Mouse (Mus musculus) stomach, embryonic 16.5 days (tissue): ENCODE results near the gene Cpne2. TPM values are rescaled to one million over a fixed set of nuclear protein-coding genes. Genes with fewer than 3 reads are reported as not detected.

Experiments
- ATAC-seq: fragments of 200-750 bp; cut with Nextera tagmentation; 2 replicates; pipeline ENCODE4 v1.8.0; 2017; ENCODE audit warnings: moderate number of reproducible peaks, moderate TSS enrichment; ENCODE audit not compliant: insufficient read depth, low FRiP score
- H3K27ac ChIP-seq: fragments of 300-500 bp; sonication (generic); 2 replicates; pipeline ENCODE4 v1.5.1; 2014; ENCODE audit warnings: low read length
- H3K27me3 ChIP-seq: fragments of 300-500 bp; sonication (generic); 2 replicates; pipeline ENCODE4 v1.6.1; 2014; ENCODE audit warnings: low read length, control low read depth, mixed read lengths; ENCODE audit not compliant: control insufficient read depth, insufficient read depth
- H3K36me3 ChIP-seq: fragments of 300-500 bp; sonication (generic); 2 replicates; pipeline ENCODE4 v1.6.1; 2014; ENCODE audit warnings: low read length; ENCODE audit not compliant: control insufficient read depth, insufficient read depth
- H3K4me1 ChIP-seq: fragments of 300-500 bp; sonication (generic); 2 replicates; pipeline ENCODE4 v1.6.1; 2014; ENCODE audit warnings: low read length, control low read depth, mixed read lengths; ENCODE audit not compliant: control insufficient read depth, insufficient read depth
- H3K4me2 ChIP-seq: fragments of 300-500 bp; sonication (generic); 2 replicates; pipeline ENCODE4 v1.6.1; 2014; ENCODE audit warnings: low read depth, low read length, mixed read lengths
- H3K4me3 ChIP-seq: fragments of 300-500 bp; sonication (generic); replicated peaks from 2 replicates; pipeline ENCODE4 v1.5.1; 2014; ENCODE audit warnings: mild to moderate bottlenecking, low read length
- H3K9ac ChIP-seq: fragments of 300-500 bp; sonication (generic); 2 replicates; pipeline ENCODE4 v1.6.1; 2014; ENCODE audit warnings: low read length
- H3K9me3 ChIP-seq: fragments of 300-500 bp; sonication (generic); replicated peaks from 2 replicates; pipeline ENCODE4 v1.6.1; 2016; ENCODE audit warnings: low read length, control low read depth; ENCODE audit not compliant: control insufficient read depth
- WGBS: fragments of 180-500 bp; shearing (Covaris S2); extraction: QIAGEN DNeasy Blood & Tissue Kit; methylation state at CpG from one replicate; pipeline ENCODE4 v1.1.7; 2014; 5-methylcytosine and 5-hydroxymethylcytosine counted together
- polyA plus RNA-seq: library from polyadenylated mRNA; unstranded; fragments of >200 nt; fragmentation: Nextera tagmentation; extraction: Ambion mirVana; gene quantifications from 2 replicates; pipeline ENCODE4 v1.2.1, GENCODE M21; 2015

Gene Cpne2
- polyA plus RNA-seq, 1 experiment from 2014 or later: 9.3 TPM

DNA sequence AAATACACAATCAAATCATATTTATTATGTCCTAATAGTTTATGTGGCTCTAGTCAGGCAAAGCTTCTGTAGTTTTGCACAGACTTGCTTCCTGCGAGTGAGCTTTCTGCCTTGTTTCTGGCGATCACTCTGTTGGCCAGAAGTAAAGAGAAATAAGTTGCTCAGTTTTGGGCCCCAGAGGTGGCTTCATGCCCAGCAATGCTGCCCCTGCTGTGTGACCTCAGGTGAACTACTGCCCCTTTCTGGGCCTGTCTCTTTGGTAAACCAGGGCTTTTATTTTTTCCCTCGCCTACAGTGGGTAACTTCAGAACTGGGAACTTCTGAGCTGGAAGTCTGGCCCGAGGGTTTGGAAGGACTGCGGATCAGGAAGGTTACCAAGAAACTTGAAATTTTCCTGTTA lies 16.3 kb downstream of the Cpne2 start:
- Histone ChIP-seq H3K9ac (no peak overlapping the region), H3K4me3 (no peak overlapping the region), H3K36me3 (no peaks in the 10 kb centered on the region), H3K27me3 (no peaks in the 10 kb centered on the region), H3K27ac (no peak overlapping the region), H3K4me2 (no peak overlapping the region), H3K4me1 (no peaks in the 10 kb centered on the region), H3K9me3 (no peaks in the 10 kb centered on the region)
- 70% methylated on average over 5 of the region's 5 CpGs for WGBS
- no peak for ATAC-seq

DNA sequence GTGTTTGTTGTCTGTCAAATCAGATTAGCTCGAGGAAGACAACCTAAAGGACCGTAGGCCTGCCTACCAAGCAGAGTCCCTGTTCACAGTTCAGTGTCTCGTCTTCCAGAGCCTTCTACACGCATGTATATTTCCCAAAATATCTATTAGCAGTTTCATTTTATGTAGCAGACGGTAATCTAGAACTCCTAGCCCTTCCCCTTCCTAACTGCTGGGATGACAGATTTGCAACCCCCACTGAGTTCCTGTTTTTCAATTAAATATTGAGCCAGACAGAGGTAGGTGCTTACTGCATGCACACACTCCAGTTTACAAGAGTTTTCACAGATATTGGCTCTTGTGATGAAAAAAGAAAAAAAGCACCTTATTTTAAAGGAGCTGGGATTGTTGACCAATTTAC lies 16.7 kb downstream of the Cpne2 start:
- no peak overlapping the region for H3K4me2 ChIP-seq
- 58% methylated on average over 5 of the region's 5 CpGs for WGBS
- H3K4me1 ChIP-seq: no peaks in the 10 kb centered on the region
- no peak overlapping the region for H3K9ac ChIP-seq
- no peaks in the 10 kb centered on the region for H3K9me3 ChIP-seq
- no peak for ATAC-seq
- 0 out of 2 replicates have a peak overlapping the region, but pooled peaks have one; percentile 26 for H3K27ac ChIP-seq
- H3K27me3 ChIP-seq: no peaks in the 10 kb centered on the region
- no peaks in the 10 kb centered on the region for H3K36me3 ChIP-seq
- H3K4me3 ChIP-seq: no peak overlapping the region

DNA sequence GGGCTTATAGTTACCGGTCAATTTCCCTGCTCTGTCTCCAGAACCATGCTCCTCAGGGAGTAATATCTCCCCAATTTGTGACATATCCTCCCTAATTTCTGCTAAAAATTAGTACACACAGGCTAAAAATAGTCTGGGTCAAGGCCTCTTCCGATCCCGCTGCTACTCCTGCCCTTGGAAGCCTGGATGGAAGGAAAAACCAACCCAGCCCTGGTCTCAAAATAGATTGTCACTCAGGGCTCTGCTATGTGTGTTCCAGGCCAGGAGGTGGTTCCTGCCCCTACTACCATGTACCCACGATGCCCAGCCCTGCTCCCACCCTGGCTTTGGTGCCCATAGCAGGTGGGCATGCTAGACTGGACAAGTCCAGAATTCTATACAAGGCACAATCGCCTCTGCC lies 17.2 kb downstream of the Cpne2 start:
- no peaks in the 10 kb centered on the region for H3K9me3 ChIP-seq
- H3K36me3 ChIP-seq: no peaks in the 10 kb centered on the region
- H3K9ac ChIP-seq: no peak overlapping the region; the same call in 1 of the 2 replicates
- H3K27ac ChIP-seq: no peak overlapping the region
- H3K27me3 ChIP-seq: no peaks in the 10 kb centered on the region
- no peak for ATAC-seq
- no peak overlapping the region for H3K4me2 ChIP-seq
- H3K4me1 ChIP-seq: no peaks in the 10 kb centered on the region
- no peak overlapping the region for H3K4me3 ChIP-seq
- WGBS: 83% methylated on average over 5 of the region's 5 CpGs

DNA sequence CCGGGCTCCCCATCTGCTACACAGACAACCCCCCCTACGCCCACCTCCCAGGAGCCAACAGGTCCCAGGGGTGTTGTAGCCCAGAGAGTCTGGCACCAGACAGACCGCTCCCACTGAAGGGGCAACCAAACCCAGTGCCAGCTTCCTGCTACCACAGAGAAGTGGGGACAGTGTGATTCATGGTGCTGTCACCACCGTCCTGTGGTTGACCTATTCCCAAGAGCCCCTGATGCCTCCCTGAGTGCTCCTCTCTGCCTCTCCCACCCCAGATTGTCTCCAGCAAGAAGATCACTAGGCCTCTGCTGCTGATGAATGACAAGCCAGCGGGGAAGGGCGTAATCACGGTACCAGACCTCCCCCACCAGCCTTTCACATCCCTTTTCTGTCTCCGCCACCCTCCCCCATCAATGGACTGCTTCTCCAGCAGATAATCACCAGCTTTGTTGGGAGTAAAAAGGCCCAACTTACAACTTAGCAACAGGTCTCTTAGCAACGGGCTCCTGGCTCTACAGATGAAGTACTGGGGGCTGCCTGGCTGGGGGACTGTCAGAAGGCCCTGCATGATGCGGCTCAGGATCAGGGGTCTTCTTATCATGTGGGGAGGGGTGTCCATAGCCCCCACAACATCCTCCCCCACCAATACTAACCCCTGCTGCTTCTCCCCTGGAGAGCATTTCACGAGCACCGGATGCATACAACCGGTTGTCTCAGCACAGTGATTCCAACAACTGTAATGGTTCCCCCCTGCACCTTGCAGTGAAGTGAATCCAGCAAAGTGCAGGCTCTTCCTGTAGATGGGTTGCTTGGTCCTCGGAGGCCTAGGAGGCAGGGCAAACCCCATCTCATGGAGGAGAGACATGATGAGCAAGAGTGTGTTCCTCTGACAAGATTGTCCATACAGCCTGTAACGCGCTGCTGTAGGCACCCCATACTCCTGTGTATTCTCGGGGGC lies 19.0 kb downstream of the Cpne2 start:
- WGBS: 59% methylated on average over 17 of the region's 17 CpGs
- Histone ChIP-seq H3K9me3 (no peaks in the 10 kb centered on the region), H3K4me2 (no peak overlapping the region), H3K4me1 (no peaks in the 10 kb centered on the region), H3K27me3 (no peaks in the 10 kb centered on the region), H3K9ac (no peak overlapping the region), H3K4me3 (no peak overlapping the region), H3K36me3 (no peaks in the 10 kb centered on the region), H3K27ac (no peak overlapping the region)
- ATAC-seq: peak; percentile 33; the same call in 1 of the 2 replicates

DNA sequence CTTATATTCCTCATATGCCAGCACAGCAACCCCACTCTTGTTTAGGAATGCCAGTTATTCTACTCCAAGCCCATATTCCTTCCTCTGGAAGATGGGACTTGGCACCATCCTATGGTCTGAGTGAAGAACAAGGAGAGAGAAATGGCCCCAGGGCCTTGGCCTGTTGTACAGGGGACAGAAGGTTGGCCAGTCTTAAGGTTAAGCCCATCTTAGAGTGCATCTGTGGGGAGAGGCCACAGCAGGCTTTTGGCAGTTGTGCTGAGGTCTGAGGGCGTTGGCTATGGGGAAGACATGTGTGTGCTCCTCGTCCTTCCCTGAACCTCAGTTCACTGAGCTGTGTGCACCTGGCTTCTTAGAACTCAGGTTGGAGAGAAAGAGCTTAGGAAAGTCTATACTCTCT lies 19.9 kb downstream of the Cpne2 start:
- Histone ChIP-seq H3K4me1 (no peaks in the 10 kb centered on the region), H3K9ac (no peak overlapping the region), H3K4me2 (no peak overlapping the region), H3K36me3 (no peaks in the 10 kb centered on the region), H3K9me3 (no peaks in the 10 kb centered on the region), H3K27ac (no peak overlapping the region), H3K4me3 (no peak overlapping the region), H3K27me3 (no peaks in the 10 kb centered on the region)
- WGBS: 82% methylated on average over 2 of the region's 2 CpGs
- no peak for ATAC-seq

DNA sequence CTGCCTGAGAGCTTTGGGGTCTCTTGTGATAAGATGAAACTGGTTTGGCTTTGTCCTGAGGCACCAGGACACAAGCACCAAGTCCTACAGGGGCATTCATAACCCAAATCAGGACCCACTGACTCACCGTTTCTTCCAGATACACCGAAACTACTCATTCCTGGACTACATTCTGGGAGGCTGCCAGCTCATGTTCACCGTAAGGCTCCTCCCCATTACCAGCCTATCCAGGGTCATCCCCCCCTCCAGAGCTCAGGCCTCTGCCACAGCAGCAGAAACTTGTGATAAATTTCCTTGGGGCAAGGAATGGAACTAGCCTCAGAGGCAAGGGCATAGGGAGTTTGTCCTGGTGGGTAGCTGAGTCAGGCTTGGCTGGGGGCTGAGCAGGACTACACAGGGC lies 24.5 kb downstream of the Cpne2 start:
- Histone ChIP-seq H3K27me3 (no peaks in the 10 kb centered on the region), H3K4me1 (no peaks in the 10 kb centered on the region), H3K4me2 (no peak overlapping the region), H3K9me3 (no peaks in the 10 kb centered on the region), H3K36me3 (no peaks in the 10 kb centered on the region), H3K27ac (no peak overlapping the region), H3K9ac (no peak overlapping the region), H3K4me3 (no peak overlapping the region)
- WGBS: 70% methylated on average over 3 of the region's 3 CpGs
- no peak for ATAC-seq

DNA sequence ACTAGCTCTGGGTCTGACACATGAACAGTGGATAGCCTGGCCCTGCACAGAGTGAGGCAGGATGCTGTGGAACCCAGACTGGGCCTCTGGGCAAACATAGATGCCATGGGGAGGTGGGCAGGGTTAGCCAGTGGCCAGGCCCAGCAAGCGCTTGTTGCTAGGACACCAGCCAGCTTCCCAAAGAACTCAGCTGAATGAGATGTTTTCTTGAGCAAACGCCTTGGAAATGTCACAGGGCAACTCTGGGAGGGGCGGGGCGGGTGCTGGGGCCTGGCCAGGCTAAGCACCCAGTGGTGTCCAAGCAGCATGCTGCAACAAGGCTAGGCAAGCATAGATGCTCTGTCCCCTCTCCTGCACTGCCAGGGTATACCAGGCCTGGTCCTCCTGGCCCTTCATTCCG lies 28.5 kb downstream of the Cpne2 start:
- no peak for ATAC-seq
- H3K27ac ChIP-seq: no peak overlapping the region
- no peaks in the 10 kb centered on the region for H3K4me1 ChIP-seq
- no peaks in the 10 kb centered on the region for H3K36me3 ChIP-seq
- no peak overlapping the region for H3K4me2 ChIP-seq
- H3K27me3 ChIP-seq: no peaks in the 10 kb centered on the region
- no peak overlapping the region for H3K9ac ChIP-seq
- no peak overlapping the region for H3K4me3 ChIP-seq
- 58% methylated on average over 5 of the region's 5 CpGs for WGBS
- no peaks in the 10 kb centered on the region for H3K9me3 ChIP-seq

DNA sequence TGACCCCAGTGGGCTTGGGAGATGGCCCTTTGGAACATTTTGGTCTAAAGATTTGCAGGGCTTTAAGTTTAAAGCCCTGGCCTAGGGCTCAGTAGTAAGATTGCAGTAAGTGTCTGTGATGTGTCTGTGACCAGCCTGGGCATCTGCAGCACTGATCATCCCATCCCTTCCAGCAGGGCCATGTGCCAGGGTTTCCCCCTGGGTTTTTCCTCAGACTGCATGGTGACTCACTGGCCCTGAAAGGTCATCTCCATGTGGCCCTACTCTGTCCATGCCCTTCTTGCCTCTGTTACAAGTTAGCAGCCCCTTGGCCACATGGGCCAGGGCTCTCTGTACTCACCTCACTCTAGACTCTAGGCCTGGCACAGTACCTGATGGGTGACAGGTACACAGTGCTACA lies 31.6 kb downstream of the Cpne2 start:
- no peaks in the 10 kb centered on the region for H3K36me3 ChIP-seq
- no peaks in the 10 kb centered on the region for H3K27me3 ChIP-seq
- no peak for ATAC-seq
- no peak overlapping the region for H3K4me2 ChIP-seq
- H3K4me3 ChIP-seq: no peak overlapping the region
- no peak overlapping the region for H3K9ac ChIP-seq
- no peaks in the 10 kb centered on the region for H3K9me3 ChIP-seq
- H3K4me1 ChIP-seq: no peaks in the 10 kb centered on the region
- no peak overlapping the region for H3K27ac ChIP-seq

DNA sequence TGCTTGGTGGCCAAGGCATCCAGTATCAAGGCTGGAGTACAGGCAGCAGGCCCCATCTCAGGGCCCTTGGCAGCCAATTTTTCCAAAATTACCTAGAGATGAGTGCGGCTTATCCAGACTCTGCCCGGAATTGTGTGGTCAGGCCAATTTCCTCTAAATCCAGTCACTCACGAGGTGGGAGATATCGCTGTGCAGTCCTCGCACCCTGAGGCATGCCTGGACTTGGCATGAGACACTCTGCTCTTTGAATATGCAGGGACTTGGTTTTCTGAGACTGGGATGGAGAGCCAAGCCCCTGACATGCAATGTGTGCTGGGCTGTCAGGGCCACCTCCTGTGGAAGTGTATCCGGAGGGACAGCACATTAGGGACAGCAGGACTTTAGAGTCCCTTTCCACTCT lies 33.2 kb downstream of the Cpne2 start:
- WGBS: 78% methylated on average over 6 of the region's 6 CpGs
- H3K4me3 ChIP-seq: no peak overlapping the region
- H3K27ac ChIP-seq: no peak overlapping the region
- H3K27me3 ChIP-seq: no peaks in the 10 kb centered on the region
- H3K4me2 ChIP-seq: no peak overlapping the region
- no peaks in the 10 kb centered on the region for H3K4me1 ChIP-seq
- ATAC-seq: no peak
- H3K36me3 ChIP-seq: no peaks in the 10 kb centered on the region
- H3K9ac ChIP-seq: no peak overlapping the region
- H3K9me3 ChIP-seq: no peaks in the 10 kb centered on the region
